Mouse (Mus musculus): ENCODE results near the gene Rbms1. TPM values are rescaled to one million over a fixed set of nuclear protein-coding genes. Genes with fewer than 3 reads are reported as not detected.
"Not testable (repeated sequence)": the region's sequence is repeated elsewhere in the genome, so short reads cannot be mapped to it uniquely, and the experiment has no call there.

The Rbms1 gene
- total RNA-seq, 2 experiments from 2014 or later: 12.1 to 17.5 TPM

GRCm38 (mm10) chr2:60844259-60844658 lies 118.7 kb downstream of the Rbms1 start:
- TF ChIP-seq CTCF (conservative IDR thresholded peaks at IDR 0.05): no peak
- no peak overlapping the region for H3K27ac ChIP-seq
- DNase-seq (ENCODE audit: low spot score in 2 of 2): no peak
- H3K4me3 ChIP-seq: no peak overlapping the region

- DNase-seq (ENCODE audit: low spot score in 2 of 2): no peak
- no peak overlapping the region for H3K4me3 ChIP-seq
- TF ChIP-seq CTCF (conservative IDR thresholded peaks at IDR 0.05): no peak
- H3K27ac ChIP-seq: no peak overlapping the region
Measured at GRCm38 (mm10) chr2:60843633-60844032, 119.4 kb downstream of the Rbms1 start.

- H3K27ac ChIP-seq: no peak overlapping the region
- no peak for TF ChIP-seq CTCF (conservative IDR thresholded peaks at IDR 0.05)
Measured at GRCm38 (mm10) chr2:60842976-60843375, 120.0 kb downstream of the Rbms1 start.

GRCm38 (mm10) chr2:60840922-60841321 lies 122.1 kb downstream of the Rbms1 start:
- no peak for DNase-seq (ENCODE audit: low spot score in 2 of 2)
- no peak overlapping the region for H3K27ac ChIP-seq
- H3K4me3 ChIP-seq: no peak overlapping the region
- TF ChIP-seq CTCF (conservative IDR thresholded peaks at IDR 0.05): no peak

More at GRCm38 (mm10) chr2:60842976-60843375, 120.0 kb downstream of the Rbms1 start:
- no peak overlapping the region for H3K4me3 ChIP-seq
- no peak for DNase-seq (ENCODE audit: low spot score in 2 of 2)

GRCm38 (mm10) chr2:60839498-60839897 lies 123.5 kb downstream of the Rbms1 start:
- TF ChIP-seq CTCF (conservative IDR thresholded peaks at IDR 0.05): no peak
- no peak for DNase-seq (ENCODE audit: low spot score in 2 of 2)
- Histone ChIP-seq H3K4me3 (no peak overlapping the region), H3K27ac (no peak overlapping the region)

GRCm38 (mm10) chr2:60838856-60839255 lies 124.1 kb downstream of the Rbms1 start:
- no peak for TF ChIP-seq CTCF (conservative IDR thresholded peaks at IDR 0.05)
- Histone ChIP-seq H3K4me3 (no peak overlapping the region), H3K27ac (no peak overlapping the region)
- DNase-seq (ENCODE audit: low spot score in 2 of 2): no peak

GRCm38 (mm10) chr2:60837616-60838015 lies 125.4 kb downstream of the Rbms1 start:
- no peak for TF ChIP-seq CTCF (conservative IDR thresholded peaks at IDR 0.05)
- DNase-seq (ENCODE audit: low spot score in 2 of 2): no peak
- H3K27ac ChIP-seq: no peak overlapping the region
- no peak overlapping the region for H3K4me3 ChIP-seq

GRCm38 (mm10) chr2:60836237-60836636 lies 126.8 kb downstream of the Rbms1 start:
- TF ChIP-seq CTCF (conservative IDR thresholded peaks at IDR 0.05): 0 out of 2 replicates have a peak, but pooled peaks have one; percentile 21

GRCm38 (mm10) chr2:60834293-60834692 lies 128.7 kb downstream of the Rbms1 start:
- TF ChIP-seq CTCF (conservative IDR thresholded peaks at IDR 0.05): no peak
- no peak for DNase-seq (ENCODE audit: low spot score in 2 of 2)
- Histone ChIP-seq H3K27ac (no peak overlapping the region), H3K4me3 (no peak overlapping the region)

More at GRCm38 (mm10) chr2:60836237-60836636, 126.8 kb downstream of the Rbms1 start:
- Histone ChIP-seq H3K27ac (no peak overlapping the region), H3K4me3 (no peak overlapping the region)
- no peak for DNase-seq (ENCODE audit: low spot score in 2 of 2)

GRCm38 (mm10) chr2:60832254-60832653 lies 130.7 kb downstream of the Rbms1 start:
- TF ChIP-seq CTCF (conservative IDR thresholded peaks at IDR 0.05): no peak
- Histone ChIP-seq H3K4me3 (no peak overlapping the region), H3K27ac (no peak overlapping the region)
- DNase-seq (ENCODE audit: low spot score in 2 of 2): no peak

- DNase-seq (ENCODE audit: low spot score in 2 of 2); H3K27ac ChIP-seq; H3K4me3 ChIP-seq: not testable (repeated sequence)
Measured at GRCm38 (mm10) chr2:60830464-60830863, 132.5 kb downstream of the Rbms1 start.

- no peak for TF ChIP-seq CTCF (conservative IDR thresholded peaks at IDR 0.05)
- no peak overlapping the region for H3K27ac ChIP-seq
- H3K4me3 ChIP-seq: no peak overlapping the region
- DNase-seq (ENCODE audit: low spot score in 2 of 2): no peak
Measured at GRCm38 (mm10) chr2:60828908-60829462, 134.0 kb downstream of the Rbms1 start.

- no peak for TF ChIP-seq CTCF (conservative IDR thresholded peaks at IDR 0.05)
- no peak for DNase-seq (ENCODE audit: low spot score in 2 of 2)
- Histone ChIP-seq H3K4me3 (no peak overlapping the region), H3K27ac (no peak overlapping the region)
Measured at GRCm38 (mm10) chr2:60827152-60827428, 135.9 kb downstream of the Rbms1 start.

- Histone ChIP-seq H3K4me3 (no peak overlapping the region), H3K27ac (no peak overlapping the region)
- no peak for DNase-seq (ENCODE audit: low spot score in 2 of 2)
- no peak for TF ChIP-seq CTCF (conservative IDR thresholded peaks at IDR 0.05)
Measured at GRCm38 (mm10) chr2:60826406-60827151, 136.4 kb downstream of the Rbms1 start.

All from layer of hippocampus, adult 2 months (tissue).